Mouse (Mus musculus) midbrain, embryonic 14.5 days (tissue): ENCODE measurements at regions not wholly inside any gene's neighbourhood (a gene's known extent, or its start where the extent isn't known, plus 50 kb on each side); places are given as distances from the start of the nearest gene placed in this dataset.
A peak's percentile ranks its signal among the peaks of the same experiment; 100 is the strongest.

ENCODE experiments used
- ATAC-seq: fragments of 200-750 bp; cut with Nextera tagmentation; 2 replicates; pipeline ENCODE4 v1.8.0; 2017; ENCODE audit warnings: moderate number of reproducible peaks, moderate library complexity; ENCODE audit not compliant: low FRiP score, low TSS enrichment
- DNase-seq: peaks from one replicate; pipeline ENCODE4 v3.0.0-alpha.2; 2015
- H3K27ac ChIP-seq: fragments of 300-500 bp; sonication (generic); replicated peaks from 2 replicates; pipeline ENCODE4 v1.5.1; 2014; ENCODE audit warnings: mild to moderate bottlenecking, low read depth, low read length, moderate library complexity
- H3K27me3 ChIP-seq: fragments of 300-500 bp; sonication (generic); 2 replicates; pipeline ENCODE4 v1.6.1; 2014; ENCODE audit warnings: low read length, control low read depth, mixed read lengths; ENCODE audit not compliant: control insufficient read depth, insufficient read depth
- H3K36me3 ChIP-seq: fragments of 300-500 bp; sonication (generic); 2 replicates; pipeline ENCODE4 v1.6.1; 2014; ENCODE audit warnings: low read length, control low read depth; ENCODE audit not compliant: control insufficient read depth, insufficient read depth
- H3K4me1 ChIP-seq: fragments of 300-500 bp; sonication (generic); 2 replicates; pipeline ENCODE4 v1.6.1; 2014; ENCODE audit warnings: mild to moderate bottlenecking, antibody characterized with exemption, low read length, control low read depth; ENCODE audit not compliant: control insufficient read depth, insufficient read depth
- H3K4me2 ChIP-seq: fragments of 300-500 bp; sonication (generic); 2 replicates; pipeline ENCODE4 v1.6.1; 2014; ENCODE audit warnings: mild to moderate bottlenecking, low read length, moderate library complexity
- H3K4me3 ChIP-seq: fragments of 300-500 bp; sonication (generic); replicated peaks from 2 replicates; pipeline ENCODE4 v1.5.1; 2014; ENCODE audit warnings: low read depth, low read length
- H3K9ac ChIP-seq: fragments of 300-500 bp; sonication (generic); replicated peaks from 2 replicates; pipeline ENCODE4 v1.6.1; 2014; ENCODE audit warnings: mild to moderate bottlenecking, low read length, moderate library complexity
- H3K9me3 ChIP-seq: fragments of 300-500 bp; sonication (generic); 2 replicates; pipeline ENCODE4 v1.6.1; 2016; ENCODE audit warnings: low read length, control low read depth, mixed read lengths; ENCODE audit not compliant: control insufficient read depth
- WGBS: fragments of 180-500 bp; shearing (Covaris S2); extraction: QIAGEN DNeasy Blood & Tissue Kit; methylation state at CpG from one replicate; pipeline ENCODE4 v1.1.7; 2014; 5-methylcytosine and 5-hydroxymethylcytosine counted together

- Histone ChIP-seq H3K27me3 (no peaks in the 10 kb centered on the region), H3K27ac (no peak overlapping the region), H3K9ac (no peak overlapping the region), H3K4me2 (no peak overlapping the region), H3K36me3 (no peaks in the 10 kb centered on the region), H3K9me3 (no peaks in the 10 kb centered on the region), H3K4me3 (no peak overlapping the region), H3K4me1 (no peaks in the 10 kb centered on the region)
- ATAC-seq: no peak
- no peak for DNase-seq
Observed at GRCm38 (mm10) chr11:15572716-15573115, 684.8 kb upstream of the Vstm2a start.

GRCm38 (mm10) chr11:15619963-15620362 lies 637.6 kb upstream of the Vstm2a start:
- 40% methylated on average over 4 of the region's 4 CpGs for WGBS
- H3K4me2 ChIP-seq: no peak overlapping the region
- ATAC-seq (no peak), DNase-seq (no peak)
- no peak overlapping the region for H3K27ac ChIP-seq
- no peak overlapping the region for H3K9ac ChIP-seq
- no peak overlapping the region for H3K4me3 ChIP-seq
- no peaks in the 10 kb centered on the region for H3K27me3 ChIP-seq
- H3K9me3 ChIP-seq: no peaks in the 10 kb centered on the region
- H3K4me1 ChIP-seq: no peaks in the 10 kb centered on the region
- H3K36me3 ChIP-seq: no peaks in the 10 kb centered on the region

- H3K36me3 ChIP-seq: no peaks in the 10 kb centered on the region
- H3K4me3 ChIP-seq: no peak overlapping the region
- H3K9me3 ChIP-seq: no peaks in the 10 kb centered on the region
- no peaks in the 10 kb centered on the region for H3K4me1 ChIP-seq
- no peak overlapping the region for H3K27ac ChIP-seq
- DNase-seq (peak; percentile 57), ATAC-seq (peak; percentile 71)
- H3K9ac ChIP-seq: no peak overlapping the region
- no peaks in the 10 kb centered on the region for H3K27me3 ChIP-seq
- H3K4me2 ChIP-seq: no peak overlapping the region
Observed at GRCm38 (mm10) chr11:15649025-15649680, 608.4 kb upstream of the Vstm2a start.

GRCm38 (mm10) chr11:15689073-15689472 lies 568.5 kb upstream of the Vstm2a start:
- H3K4me2 ChIP-seq: no peak overlapping the region
- no peak overlapping the region for H3K4me3 ChIP-seq
- H3K27ac ChIP-seq: no peak overlapping the region
- WGBS: 59% methylated on average over 1 of the region's 1 CpGs
- DNase-seq: no peak
- no peaks in the 10 kb centered on the region for H3K27me3 ChIP-seq
- no peaks in the 10 kb centered on the region for H3K4me1 ChIP-seq
- no peaks in the 10 kb centered on the region for H3K9me3 ChIP-seq
- H3K36me3 ChIP-seq: no peaks in the 10 kb centered on the region
- no peak overlapping the region for H3K9ac ChIP-seq
- ATAC-seq: no peak

GRCm38 (mm10) chr11:15698001-15698756 lies 559.3 kb upstream of the Vstm2a start:
- no peak for DNase-seq
- H3K4me1 ChIP-seq: no peaks in the 10 kb centered on the region
- H3K9ac ChIP-seq: no peak overlapping the region
- H3K36me3 ChIP-seq: no peaks in the 10 kb centered on the region
- no peak overlapping the region for H3K4me3 ChIP-seq
- no peak for ATAC-seq
- no peak overlapping the region for H3K27ac ChIP-seq
- H3K4me2 ChIP-seq: no peak overlapping the region
- 64% methylated on average over 2 of the region's 2 CpGs for WGBS
- H3K27me3 ChIP-seq: no peaks in the 10 kb centered on the region
- H3K9me3 ChIP-seq: no peaks in the 10 kb centered on the region

GRCm38 (mm10) chr11:15715987-15716386 lies 541.5 kb upstream of the Vstm2a start:
- H3K36me3 ChIP-seq: no peaks in the 10 kb centered on the region
- no peak overlapping the region for H3K4me2 ChIP-seq
- ATAC-seq (no peak), DNase-seq (no peak)
- H3K4me1 ChIP-seq: no peaks in the 10 kb centered on the region
- H3K9ac ChIP-seq: no peak overlapping the region
- no peaks in the 10 kb centered on the region for H3K9me3 ChIP-seq
- H3K27me3 ChIP-seq: no peaks in the 10 kb centered on the region
- no peak overlapping the region for H3K4me3 ChIP-seq
- no peak overlapping the region for H3K27ac ChIP-seq

- H3K4me1 ChIP-seq: no peaks in the 10 kb centered on the region
- H3K4me2 ChIP-seq: no peak overlapping the region
- H3K27me3 ChIP-seq: no peaks in the 10 kb centered on the region
- H3K4me3 ChIP-seq: no peak overlapping the region
- H3K9me3 ChIP-seq: no peaks in the 10 kb centered on the region
- ATAC-seq (no peak), DNase-seq (no peak)
- WGBS: 93% methylated on average over 1 of the region's 1 CpGs
- H3K36me3 ChIP-seq: no peaks in the 10 kb centered on the region
- no peak overlapping the region for H3K27ac ChIP-seq
- H3K9ac ChIP-seq: no peak overlapping the region
Observed at GRCm38 (mm10) chr11:15717536-15717935, 540.0 kb upstream of the Vstm2a start.

- Histone ChIP-seq H3K9me3 (no peaks in the 10 kb centered on the region), H3K9ac (no peak overlapping the region), H3K36me3 (no peaks in the 10 kb centered on the region), H3K4me3 (no peak overlapping the region), H3K4me2 (no peak overlapping the region), H3K27ac (no peak overlapping the region), H3K27me3 (no peaks in the 10 kb centered on the region), H3K4me1 (no peaks in the 10 kb centered on the region)
- no peak; the same call in 1 of the 2 replicates for ATAC-seq
- DNase-seq: no peak
Observed at GRCm38 (mm10) chr11:15737621-15738020, 519.9 kb upstream of the Vstm2a start.

- H3K4me1 ChIP-seq: no peaks in the 10 kb centered on the region
- H3K4me3 ChIP-seq: no peak overlapping the region
- DNase-seq (no peak), ATAC-seq (no peak)
- H3K36me3 ChIP-seq: no peaks in the 10 kb centered on the region
- H3K27ac ChIP-seq: no peak overlapping the region
- 79% methylated on average over 1 of the region's 1 CpGs for WGBS
- H3K9me3 ChIP-seq: no peaks in the 10 kb centered on the region
- no peak overlapping the region for H3K9ac ChIP-seq
- H3K4me2 ChIP-seq: no peak overlapping the region
- H3K27me3 ChIP-seq: no peaks in the 10 kb centered on the region
Observed at GRCm38 (mm10) chr11:15756006-15756405, 501.5 kb upstream of the Vstm2a start.
